Mouse (Mus musculus) telencephalon, adult 2 months (tissue): ENCODE results near the gene Klhdc8a.

Experiments used
- DNase-seq: peaks from one replicate; pipeline ENCODE4 v3.0.0-alpha.2; 2011; ENCODE audit warnings: low read depth, low spot score

Gene Klhdc8a

DNA sequence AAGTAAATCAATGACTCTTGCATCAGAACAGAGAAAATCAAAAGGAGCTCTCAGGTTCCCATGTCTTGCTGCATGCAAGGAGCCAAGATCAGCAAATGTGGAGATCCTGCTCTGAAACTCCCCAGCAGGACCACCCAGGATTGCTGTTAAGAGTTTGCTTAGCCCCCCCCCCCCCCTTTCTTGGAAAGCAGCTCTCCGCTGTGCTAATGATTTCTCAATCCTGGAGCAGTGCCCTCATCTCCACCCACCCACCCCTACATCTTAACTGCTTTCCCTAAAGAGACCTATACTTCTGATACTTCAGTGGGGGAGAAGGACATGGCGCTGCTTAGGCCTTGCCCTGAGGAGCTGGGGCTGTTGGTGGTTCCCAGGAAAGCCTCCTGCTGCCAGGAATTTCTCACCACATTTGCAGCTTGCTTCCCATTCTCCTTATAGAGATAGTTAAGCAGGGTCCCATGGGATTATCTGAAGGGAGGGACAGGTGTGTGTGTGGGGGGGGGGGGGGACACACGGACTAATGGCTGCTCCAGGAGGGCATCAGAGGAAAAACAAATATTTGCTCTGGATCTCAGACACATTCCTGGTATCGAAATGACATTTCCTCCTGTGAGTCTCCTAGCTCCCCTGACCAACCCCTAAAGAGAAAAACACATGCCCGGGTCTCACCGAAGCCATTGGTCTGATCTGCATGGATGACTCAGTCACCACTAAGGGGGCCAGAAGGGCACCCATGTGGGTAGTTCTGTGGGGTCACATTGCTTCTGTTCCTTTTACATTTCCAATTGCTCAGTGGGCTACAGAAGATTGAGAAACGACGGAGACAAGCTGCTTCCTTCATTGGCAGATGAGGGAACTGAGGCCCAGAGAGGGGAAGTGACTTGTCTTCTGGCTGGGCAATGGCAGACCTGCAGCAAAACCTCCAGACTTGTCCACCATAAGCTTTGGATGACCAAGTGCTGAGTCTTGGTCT, 19.8 kb downstream of the Klhdc8a start:
- DNase-seq = no peak

DNA sequence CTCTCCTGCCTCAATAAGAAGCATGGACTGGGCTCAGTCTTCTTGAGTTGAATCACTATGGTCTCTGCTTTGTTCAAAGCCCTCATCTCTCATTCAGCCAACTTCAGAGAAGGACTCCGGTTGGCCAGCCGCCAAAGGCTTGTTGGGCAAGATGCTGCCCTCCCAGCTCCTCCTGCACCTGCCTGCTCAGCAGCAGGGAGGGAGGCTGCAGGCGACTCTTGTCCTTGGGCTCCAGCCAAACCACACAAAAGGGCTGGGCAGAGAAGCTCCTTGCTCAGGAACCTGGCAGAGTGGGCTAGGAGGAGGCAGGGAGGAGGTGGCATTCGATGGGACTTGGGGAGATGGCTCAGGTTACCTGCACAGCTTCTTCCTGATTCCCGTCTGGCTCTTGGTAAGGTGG, 20.8 kb downstream of the Klhdc8a start:
- no peak for DNase-seq

DNA sequence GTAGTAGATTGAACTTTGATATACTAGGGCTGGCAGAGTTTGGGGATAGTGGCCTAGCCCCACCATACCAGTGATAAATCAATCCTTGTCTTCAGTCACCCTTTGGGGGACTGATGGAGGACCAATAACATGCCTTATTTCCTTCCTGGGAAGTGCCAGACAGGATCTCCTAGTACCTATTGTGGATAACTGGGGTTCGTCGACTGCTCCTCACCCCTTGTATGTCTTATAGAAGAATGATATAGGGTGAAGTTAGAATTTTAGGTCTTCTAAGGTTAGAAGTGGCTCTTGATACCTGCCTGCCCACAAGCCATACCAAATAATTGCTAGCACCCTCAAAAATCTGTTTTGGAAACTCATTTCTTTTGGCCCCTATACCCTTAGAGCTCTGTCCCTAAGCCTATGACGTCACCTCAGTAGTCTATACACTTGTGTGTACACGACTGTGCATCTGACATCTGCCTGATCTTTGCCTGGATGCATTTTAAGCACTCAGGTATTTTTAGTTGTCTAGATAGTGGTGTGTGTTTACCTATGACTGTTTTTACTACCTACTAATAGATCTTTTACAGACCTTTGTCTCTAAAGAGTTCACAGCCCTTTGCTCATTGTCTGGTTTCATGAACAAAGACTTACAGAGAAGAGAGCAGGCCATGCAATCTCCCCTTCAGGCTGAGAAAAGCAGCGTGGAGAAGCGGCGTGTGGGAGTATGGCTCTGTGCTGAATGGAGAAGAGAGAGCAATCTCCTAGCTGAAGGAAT, 23.6 kb downstream of the Klhdc8a start:
- DNase-seq = no peak

DNA sequence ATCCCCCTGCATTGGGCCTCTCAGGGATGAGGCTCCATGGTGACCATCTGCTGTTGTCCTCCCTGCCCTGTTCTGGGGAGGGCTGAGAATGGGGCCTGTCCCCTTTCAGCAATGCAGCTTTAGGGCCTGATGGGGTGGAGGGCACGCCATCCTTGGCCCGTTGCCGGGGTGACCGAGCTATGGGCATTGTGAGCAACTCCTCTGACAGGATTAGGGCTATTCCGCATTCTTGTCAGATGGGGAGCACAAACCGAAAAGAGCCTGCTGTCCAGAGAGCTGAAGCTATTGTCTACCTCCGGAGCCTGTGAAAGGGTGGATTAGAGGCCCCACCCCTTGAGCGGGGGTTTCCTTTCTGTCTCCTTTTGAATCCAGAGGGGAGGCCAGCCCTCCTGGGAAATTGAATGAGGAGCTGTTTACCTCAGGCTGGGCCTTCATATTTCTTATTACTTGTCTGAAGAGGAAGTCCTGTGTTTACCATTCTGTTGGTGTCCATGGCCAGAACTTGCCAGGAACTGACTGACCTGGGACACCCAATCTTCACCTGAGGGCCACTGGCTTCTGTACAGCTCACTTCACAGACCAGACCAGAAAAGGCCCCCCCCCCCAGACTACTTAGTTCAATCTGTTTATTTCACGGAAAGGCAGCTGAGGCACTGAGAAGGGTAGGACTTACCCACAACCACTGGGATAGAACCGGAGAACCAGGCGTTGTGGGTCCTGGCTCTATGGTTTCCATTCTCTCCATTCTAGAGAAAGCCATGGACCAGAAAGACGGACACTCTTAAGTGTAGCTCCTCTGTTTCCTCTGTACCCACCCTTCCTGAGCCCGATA, 24.5 kb downstream of the Klhdc8a start:
- DNase-seq = no peak

DNA sequence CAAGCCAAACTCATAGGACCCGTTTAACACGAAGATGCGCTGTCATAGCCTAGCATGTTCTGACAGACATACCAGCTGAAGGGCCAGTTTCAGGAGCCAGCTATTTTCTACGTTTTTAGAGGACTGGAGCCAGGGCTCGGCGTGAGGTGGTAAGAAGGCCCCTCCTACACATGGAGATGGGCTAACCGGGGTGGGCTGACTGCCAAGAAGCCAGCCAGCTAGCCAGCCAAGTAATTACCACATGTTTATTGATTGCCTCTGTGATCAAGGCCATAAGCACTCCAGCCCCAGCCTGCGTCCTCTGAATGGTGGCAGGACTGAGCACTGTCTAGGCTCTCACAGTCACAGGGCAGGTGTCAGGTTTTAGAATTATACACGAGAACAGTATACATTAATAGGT, 28.4 kb downstream of the Klhdc8a start:
- DNase-seq = no peak

DNA sequence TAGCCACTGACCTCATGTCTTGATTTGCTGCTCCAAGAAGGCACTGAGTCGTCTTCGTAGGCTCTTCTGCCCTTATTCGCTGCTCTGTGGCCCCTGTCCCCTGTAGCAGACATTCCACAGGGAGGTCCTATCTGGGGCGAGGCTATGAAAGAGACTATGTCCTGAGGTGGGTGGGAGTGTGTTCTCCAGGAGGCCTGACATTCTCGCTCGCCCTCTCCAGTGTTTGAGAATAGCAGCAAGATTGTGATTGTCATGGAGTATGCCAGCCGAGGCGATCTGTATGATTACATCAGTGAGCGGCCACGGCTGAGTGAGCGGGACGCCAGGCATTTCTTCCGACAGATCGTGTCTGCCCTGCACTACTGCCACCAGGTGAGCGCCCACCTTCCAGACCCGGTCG, 29.1 kb downstream of the Klhdc8a start:
- no peak for DNase-seq

DNA sequence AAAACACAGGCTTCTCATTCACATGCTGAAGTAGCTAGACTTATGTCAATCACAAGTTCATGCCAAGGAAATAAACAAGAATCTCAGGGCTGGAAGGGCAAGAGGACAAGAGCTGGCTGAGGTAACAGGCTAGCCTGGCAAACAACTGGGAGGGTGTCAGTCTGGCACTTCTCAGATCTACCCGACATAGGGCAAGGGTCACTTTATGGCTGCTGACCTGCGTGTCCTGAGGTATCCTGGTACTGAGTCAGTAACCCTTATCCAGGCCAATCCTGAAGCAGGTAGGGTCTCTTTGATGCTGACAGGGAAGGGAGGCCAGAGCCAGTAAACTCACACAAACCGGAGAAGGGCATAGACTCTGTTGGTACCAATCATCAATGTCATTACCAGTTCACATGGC, 30.1 kb downstream of the Klhdc8a start:
- no peak for DNase-seq

DNA sequence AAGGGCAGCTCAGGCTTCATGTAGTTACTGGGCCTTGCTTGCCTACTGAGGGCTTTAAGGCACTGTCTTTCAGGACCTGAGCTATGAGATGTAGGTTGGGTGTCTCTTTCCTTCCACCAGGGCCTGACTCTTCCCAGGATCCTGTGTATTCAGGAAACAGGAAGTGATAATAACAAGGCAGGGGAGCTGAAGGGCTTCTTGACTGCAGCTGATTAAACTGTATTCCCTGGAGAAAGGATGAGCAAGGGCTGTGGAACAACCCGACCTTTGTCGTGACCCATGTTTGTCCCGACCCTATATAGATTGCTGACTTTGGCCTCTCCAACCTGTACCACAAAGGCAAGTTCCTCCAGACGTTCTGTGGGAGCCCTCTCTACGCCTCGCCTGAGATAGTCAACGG, 31.2 kb downstream of the Klhdc8a start:
- no peak for DNase-seq

DNA sequence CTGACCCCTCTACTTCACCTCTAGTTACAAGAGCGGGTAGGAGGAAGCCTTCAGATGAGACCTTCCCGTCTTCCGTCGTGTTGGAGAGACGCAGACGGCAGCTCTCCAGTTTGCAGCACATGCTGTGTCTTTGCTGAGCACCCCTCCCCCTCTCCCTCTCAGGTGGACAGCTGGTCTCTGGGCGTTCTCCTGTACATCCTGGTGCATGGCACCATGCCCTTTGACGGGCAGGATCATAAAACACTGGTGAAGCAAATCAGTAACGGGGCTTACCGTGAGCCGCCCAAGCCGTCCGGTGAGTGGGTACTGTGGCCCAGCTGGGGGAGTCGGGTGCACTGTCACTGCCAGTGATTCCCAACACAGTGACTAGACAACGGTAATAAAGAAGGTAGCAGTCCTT, 32.0 kb downstream of the Klhdc8a start:
- DNase-seq = no peak

DNA sequence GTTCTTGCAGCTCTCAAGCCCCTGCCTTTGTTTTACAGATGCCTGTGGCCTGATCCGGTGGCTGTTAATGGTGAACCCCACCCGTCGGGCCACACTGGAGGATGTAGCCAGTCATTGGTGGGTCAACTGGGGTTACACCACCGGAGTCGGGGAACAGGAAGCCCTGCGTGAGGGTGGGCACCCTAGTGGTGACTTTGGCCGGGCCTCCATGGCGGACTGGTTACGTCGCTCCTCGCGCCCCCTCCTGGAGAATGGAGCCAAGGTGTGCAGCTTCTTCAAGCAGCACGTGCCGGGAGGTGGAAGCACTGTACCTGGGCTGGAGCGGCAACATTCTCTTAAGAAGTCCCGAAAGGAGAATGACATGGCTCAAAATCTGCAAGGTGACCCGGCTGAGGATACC, 32.9 kb downstream of the Klhdc8a start:
- no peak for DNase-seq

DNA sequence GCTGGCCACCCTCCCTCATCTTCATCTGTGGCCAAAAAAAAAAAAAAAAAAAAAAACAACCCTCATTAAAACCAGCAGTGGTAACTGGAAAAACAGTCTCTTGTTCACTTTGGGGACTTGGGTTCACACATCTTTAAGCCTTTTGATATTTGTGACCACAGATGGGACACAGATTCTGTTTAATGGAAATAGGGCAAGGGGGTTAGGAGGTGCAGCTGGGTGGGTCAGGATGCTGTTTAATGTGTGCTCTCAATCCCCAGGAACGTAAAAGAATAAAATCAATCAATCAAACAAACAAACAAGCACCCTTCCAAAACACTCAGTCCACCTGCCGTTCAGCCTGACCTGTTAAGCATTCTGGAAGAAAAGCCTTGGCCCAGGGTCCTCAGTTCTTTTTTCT, 34.8 kb downstream of the Klhdc8a start:
- DNase-seq = no peak

DNA sequence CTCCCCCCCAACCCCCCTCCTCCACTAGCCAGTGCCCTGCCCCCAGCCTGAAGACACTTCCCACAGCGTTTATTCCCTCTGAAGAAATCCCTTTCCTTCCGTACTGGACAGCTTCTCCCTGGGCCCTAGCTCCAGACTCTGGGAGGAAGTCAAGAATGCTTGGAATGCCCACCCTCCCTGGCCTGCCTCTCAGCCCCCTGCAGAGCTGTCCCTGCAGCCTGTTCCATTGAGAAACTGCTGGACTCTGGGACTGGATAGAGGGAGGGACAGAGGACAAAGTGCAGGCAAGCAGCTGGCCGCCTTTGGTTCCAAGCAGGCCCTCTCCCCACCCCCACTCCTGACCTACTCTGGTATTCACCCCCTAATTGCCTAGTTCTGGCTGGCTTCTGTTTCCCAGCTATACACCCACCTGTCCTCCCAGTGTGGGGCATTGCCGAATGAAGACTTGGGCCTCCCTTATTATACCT, 35.3 kb downstream of the Klhdc8a start:
- DNase-seq = no peak

DNA sequence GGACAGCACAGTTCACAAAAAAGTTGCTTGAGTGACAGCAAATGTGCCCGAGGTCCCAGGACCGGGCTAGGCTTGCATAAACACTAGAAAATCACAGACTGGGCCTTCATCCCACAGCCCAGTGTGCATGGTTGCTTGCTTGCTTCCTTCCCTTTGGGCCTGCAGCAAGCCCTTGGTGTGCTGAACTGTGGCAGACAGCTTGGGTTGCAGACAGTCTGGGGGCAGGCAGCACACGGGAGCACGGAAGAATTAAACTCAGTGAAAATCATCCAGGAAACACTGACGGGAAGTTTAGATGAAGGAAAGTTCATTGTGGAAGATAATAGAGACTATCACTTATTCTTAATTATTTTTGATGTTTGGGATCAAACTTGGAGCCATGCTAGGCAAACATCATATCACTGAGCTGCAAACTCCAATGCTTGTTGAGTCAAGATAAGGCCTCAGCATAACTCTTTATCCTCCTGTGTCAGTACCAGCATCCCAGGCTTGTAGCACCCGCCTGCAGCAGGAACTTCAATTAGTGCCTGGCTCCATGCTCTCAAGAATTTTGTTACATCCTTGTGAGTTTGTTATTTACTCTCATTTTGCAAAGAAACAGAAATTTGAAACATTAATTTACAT, 35.9 kb downstream of the Klhdc8a start:
- DNase-seq = no peak

DNA sequence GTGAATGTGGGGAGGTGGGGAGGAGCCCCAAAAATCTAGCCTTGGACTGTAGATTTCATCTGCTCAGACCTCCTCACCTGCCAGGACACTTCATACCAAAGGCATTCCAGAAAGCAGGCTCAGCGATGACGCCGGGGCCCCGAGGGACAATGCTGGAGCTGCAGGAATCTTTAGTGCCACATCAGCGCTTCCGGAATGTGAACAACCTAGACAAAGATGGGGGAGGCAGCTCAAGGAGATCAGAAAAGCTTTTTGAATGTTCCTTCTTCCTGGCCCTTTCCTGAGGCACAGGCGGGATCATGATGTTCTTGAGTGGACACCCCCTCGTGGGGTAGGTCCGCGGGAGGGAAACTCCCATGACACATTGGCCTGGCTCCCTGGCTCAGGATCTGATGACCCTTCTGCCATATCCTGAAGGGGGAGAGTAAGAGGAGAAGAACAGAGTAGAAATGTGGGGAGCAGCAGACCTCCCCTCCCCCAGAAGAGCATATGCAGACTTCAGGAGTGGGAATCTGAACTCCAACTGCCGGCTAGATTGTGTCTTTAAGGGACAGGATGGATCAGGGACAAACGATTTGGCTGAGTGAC, 37.0 kb downstream of the Klhdc8a start:
- DNase-seq = no peak

DNA sequence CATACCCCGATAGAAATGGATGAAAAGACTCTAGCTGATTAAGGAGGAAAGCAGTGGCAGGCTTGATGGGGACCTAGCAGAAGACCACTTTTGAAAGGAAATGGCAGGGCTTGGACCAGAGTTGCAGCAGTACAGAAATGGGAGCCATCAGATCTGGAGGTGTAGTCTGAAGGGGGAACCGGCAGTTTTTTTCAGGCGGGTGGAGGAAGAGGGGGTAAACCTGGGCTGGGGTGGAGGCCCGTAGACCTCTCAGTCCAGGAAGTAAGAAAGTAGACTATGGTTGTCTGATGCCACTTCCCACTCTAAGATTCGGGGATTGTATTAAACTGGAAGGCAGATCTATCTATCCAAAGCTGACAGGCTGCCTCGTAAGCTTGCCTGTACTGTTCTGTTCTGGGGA, 38.5 kb downstream of the Klhdc8a start:
- DNase-seq = no peak

DNA sequence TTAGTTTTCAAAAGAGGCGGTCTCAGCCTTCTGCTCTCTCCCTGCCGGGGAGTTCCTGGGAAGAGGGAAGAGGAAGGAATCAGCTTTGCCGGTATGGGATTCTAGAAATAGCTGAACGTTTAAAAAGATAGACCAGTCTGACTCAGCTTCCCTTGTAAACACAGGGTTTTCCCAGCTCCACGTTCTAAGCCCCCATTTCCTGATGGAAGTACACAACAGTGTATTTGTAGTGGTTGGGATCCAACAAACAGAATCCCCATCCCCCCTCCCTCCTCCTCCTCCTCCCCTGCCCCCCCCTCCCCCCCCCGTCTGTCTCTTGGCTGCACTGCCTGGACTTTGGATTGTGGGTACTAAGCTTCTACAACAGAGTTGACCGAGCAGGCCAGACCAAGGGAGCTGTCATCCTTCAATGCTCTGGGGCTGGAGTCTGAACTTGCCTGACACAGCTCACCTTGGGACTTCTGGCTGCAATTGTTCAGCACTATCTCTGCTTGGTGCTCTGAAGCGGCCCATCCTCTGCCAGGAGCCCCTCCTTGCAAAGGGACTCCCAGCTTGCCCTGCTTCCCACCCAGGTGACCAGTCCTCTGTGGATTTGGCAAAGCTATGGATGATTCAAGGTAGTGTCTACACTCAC, 39.7 kb downstream of the Klhdc8a start:
- DNase-seq = no peak

DNA sequence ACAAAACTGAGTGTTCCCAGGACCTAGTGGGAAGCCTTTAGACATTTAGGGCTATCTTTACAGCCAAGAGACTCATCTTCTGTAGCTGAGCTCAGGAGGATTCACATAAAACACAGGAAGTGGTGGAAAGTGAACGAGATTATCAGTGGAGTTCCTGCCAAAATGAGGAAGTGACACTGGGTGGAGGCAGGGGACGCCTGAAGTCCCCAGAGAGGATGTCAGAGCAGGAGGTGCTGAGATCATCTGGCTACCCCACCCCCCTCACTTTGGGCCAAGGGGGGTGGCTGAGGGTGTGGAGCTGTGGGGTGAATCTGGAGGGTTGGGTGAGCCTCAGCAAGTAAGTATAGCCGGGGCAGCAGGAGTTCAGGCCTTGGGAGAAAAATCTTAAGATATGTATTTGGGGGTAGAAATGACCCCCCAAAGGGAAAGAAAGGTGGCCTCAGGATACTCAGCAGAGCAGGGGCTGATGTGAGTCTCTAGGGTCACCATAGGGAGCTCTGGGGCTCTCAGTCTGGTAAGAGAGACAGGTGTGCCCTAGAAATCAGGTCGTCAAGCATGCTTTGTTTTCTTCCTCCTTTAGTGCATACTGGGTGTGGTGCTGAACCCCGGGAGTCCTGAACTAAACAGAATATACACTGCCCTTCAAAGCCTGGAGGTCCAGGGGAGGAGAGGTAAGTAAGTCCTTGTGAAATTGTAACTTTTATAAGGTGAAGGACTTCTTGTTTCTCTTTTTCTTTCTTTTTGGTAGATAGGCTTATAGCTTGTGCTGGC, 43.5 kb downstream of the Klhdc8a start:
- DNase-seq = no peak

DNA sequence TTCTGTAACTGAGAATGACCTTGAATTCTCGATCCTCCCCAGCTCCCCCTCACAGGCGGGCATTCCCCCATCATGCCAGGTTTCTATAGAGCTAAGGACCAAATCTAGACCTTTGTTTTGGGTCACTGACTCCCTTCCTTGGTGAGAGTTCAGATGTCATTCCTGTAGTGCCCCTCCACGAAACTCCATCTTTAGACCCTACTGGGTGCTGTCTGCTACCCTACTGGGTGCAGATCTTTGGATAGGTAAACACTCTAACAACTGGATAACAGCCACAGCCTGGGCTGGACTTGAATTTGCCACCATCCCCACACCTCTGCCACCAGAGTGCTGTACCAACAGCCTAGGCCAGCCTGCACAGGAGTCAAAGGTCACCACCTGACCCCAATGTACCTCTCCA, 44.1 kb downstream of the Klhdc8a start:
- no peak for DNase-seq

DNA sequence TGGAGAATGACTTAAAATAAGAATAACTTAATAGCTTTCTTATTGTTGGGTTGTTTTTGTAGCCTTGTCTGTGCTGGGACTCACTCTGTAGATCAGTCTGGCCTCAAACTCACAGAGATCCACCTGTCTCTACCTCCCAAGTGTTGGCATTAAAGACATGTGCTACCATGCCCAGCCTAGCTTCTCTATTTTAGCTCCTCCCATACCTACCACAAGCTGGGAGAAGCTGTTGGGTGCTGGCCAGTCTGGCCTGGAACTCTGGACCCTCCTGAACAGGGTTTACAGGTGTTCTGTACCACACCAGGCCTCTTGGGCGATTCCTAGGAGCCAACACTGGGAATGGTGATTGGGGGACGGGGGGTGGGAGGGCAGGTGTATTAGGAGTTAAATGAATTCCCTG, 44.8 kb downstream of the Klhdc8a start:
- DNase-seq = no peak

DNA sequence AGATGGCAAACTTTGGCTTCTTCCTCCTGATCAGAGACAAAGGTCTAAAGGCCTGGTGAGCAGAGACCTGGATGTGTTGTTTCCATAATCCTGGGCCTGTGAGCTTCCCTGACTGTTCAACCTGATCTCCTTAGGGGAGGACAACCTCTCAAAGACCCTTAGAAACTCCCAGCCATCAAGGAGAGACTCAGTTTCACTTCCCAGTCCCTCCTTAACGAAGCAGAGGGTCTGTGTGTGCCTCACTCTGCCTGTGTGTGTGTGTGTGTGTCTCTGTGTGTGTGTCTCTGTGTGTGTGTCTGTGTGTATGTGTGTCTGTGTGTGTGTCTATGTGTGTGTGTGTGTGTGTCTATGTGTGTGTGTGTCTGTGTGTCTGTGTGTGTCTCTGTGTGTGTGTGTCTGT, 45.2 kb downstream of the Klhdc8a start:
- no peak for DNase-seq
